Mouse (Mus musculus): ENCODE measurements around the gene Retnlg. TPM values are rescaled to one million over a fixed set of nuclear protein-coding genes. Genes with fewer than 3 reads are reported as not detected.

The Retnlg gene
- 1,186 to 1,217 TPM in 2 of 3 replicates, not detected in the other for total RNA-seq (2017)

DNA sequence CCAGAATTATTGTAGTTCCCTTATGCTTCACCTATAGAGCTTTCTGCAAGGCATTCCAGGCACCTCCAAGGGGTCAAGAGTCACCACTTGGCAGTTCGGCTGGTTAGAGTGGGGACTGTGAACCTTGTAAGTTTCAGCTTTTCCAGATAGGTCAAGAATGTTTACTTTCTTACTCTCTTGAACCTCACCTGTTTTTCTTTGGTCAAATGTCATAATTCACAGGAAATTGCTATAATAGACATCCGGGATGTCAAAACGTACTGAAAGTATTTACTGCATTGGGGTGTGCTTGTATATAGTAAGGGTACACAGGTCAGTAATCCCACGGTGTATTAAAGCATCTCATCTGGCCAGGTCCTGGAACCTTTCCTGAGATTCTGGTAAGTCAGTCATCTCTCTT is at the start of gene Retnlg:
TSS of gene Retnlg (plus strand) at position 301 of the 400 bp plus-strand sequence.
- no peak for ATAC-seq (replicated peaks; ENCODE audit: insufficient number of reproducible peaks, low FRiP score, low TSS enrichment, poor library complexity, severe bottlenecking)

DNA sequence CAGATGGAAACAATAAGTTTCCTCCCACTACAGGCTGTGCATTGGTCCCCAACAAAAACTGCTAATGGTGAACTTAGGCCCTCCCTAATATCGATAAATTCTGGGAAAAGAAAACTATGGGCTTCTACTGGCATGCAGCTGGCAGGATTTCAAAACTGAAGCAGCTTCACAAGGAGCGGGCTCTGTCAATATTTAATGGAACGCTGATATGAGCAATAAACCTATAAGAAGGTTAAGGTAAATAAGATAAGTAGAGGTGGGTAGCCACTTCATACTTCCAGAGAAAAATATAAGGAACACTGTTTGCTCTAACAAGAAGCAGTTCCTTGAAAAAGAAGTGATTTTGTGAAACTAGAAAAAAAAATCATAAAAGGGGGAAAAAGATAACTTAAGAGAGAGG is 45.9 kb upstream of the Retnlg start:
- ATAC-seq (replicated peaks; ENCODE audit: insufficient number of reproducible peaks, low FRiP score, low TSS enrichment, poor library complexity, severe bottlenecking) = no peak

DNA sequence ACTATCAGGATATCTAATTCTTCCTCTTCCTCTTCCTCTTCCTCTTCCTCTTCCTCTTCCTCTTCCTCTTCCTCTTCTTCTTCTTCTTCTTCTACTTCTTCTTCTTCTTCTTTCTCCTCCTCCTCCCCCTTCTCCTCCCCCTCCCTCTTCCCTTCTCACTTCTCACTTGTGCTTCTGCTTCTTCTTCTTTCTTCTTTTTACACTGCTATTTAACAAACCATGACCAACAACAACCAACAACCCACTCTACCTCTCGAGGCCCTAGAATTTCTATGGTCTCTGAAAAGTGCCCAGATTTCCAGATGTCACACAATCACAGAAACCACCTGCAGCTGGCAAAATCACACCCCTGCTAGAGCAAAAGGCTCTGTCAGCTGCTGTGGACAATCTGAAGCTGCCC is 44.8 kb upstream of the Retnlg start:
- no peak for ATAC-seq (replicated peaks; ENCODE audit: insufficient number of reproducible peaks, low FRiP score, low TSS enrichment, poor library complexity, severe bottlenecking)

DNA sequence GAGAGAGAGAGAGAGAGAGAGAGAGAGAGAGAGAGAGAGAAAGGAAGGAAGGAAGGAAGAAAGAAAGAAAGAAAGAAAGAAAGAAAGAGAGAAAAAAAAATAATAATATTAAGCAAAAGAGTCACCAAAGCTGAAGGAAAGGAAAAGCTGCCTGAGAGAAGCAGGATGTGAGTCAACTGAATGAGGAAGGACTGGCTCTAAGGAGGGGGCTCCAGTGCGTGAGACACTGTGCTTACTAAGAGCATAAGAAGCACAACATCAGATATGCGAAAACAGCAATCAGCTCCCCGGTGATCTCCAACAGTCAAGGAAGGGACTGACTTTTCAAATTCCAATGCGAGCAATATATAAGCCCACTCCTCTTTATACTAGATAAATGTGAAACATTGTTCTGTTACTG is 43.4 kb upstream of the Retnlg start:
- ATAC-seq (replicated peaks; ENCODE audit: insufficient number of reproducible peaks, low FRiP score, low TSS enrichment, poor library complexity, severe bottlenecking) = no peak

DNA sequence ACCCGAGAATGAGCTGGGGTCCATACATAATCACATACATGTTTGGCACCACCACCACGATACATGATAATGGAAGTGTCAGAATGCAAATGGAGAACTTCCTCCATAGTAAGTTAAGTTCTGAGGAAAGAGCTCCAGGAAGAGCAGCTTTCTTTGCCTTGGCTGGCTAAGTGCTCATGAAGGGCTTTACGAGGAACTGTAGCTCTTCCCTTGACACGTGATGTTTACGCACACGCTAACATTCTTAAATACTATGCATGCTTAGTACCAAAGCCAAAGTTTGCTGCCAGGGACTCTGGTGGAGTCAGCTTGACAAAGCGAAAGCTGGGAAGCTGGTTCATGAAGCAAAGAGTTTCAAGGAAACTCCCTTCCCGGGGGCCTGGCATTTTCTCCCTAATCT is 40.4 kb upstream of the Retnlg start:
- ATAC-seq (replicated peaks; ENCODE audit: insufficient number of reproducible peaks, low FRiP score, low TSS enrichment, poor library complexity, severe bottlenecking) = no peak

DNA sequence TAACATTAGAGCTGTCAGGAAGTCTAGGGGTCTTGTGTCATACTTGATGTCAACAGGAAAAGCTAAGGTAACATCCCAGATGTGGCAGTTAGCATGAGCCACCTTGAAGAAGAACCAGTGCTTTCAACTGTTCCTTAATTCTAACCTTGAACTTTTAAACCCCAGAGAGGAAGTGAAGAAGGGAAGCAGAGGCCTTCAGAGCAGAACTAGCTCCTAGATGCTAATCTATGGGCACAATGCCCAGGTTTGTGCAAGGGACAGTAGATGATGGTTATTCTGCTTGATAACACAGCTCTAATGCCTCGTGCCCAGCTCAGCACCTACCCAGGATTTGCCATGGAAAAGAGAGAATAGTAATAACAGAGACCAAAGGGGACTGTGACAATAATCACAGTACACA is 38.8 kb upstream of the Retnlg start:
- ATAC-seq (replicated peaks; ENCODE audit: insufficient number of reproducible peaks, low FRiP score, low TSS enrichment, poor library complexity, severe bottlenecking) = peak; percentile 75

DNA sequence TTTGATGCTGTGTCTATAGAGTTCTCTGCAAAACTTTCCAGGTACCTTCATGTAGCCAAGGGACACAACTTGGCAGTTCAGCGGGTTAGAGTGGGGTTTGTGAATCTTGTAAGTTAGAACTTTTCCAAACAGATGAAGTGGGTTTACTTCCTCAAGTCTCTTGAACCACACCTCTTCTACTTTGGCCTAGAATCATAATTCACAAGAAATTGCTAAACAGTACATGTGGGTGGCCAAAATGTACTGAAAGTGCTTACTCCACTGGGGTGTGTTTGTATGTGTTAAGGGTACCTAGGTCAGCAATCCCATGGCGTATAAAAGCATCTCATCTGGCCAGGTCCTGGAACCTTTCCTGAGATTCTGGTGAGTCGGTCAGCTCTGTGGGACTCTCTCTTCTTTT is 30.2 kb upstream of the Retnlg start, which contains the start of gene Retnla:
TSS of gene Retnla (plus strand) at position 286 of the 400 bp plus-strand sequence.
- no peak for ATAC-seq (replicated peaks; ENCODE audit: insufficient number of reproducible peaks, low FRiP score, low TSS enrichment, poor library complexity, severe bottlenecking)

DNA sequence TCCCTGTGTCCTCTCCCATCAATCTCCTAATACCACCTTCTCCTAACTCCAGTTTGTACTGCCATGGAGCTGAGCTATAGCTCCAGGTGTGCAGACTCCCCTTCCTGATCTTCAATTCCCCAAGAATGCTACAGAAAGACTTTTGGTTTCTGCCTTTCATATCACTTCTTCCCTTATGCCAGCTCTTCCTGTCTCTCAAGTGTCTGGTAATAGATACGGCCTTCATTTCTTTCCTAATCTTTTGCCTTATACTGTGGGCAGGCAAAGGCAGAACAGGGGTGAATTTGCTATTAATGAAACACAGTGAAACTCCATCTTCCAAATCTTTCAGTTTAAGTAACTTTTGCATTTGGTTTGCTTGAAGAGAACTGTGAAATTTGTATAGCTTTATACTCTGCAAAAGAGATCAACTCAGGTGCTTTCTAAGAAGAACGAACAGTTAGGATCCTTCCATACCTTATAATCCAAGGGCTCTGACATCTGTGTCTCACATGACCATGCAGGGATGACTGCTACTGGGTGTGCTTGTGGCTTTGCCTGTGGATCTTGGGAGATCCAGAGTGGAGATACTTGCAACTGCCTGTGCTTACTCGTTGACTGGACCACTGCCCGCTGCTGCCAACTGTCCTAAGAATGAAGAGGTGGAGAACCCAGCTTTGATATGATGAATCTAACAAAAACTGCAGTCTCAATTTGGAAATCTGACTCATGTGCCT is 28.6 kb upstream of the Retnlg start:
- ATAC-seq (replicated peaks; ENCODE audit: insufficient number of reproducible peaks, low FRiP score, low TSS enrichment, poor library complexity, severe bottlenecking) = no peak

DNA sequence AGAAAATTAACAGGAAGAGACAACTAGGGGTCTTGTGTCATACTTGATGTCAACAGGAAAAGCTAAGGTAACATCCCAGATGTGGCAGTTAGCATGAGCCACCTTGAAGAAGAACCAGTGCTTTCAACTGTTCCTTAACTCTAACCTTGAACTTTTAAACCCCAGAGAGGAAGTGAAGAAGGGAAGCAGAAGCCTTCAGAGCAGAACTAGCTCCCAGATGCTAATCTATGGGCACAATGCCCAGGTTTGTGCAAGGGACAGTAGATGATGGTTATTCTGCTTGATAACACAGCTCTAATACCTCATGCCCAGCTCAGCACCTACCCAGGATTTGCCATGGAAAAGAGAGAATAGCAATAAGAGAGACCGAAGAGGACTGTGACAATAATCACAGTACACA is 7.4 kb upstream of the Retnlg start:
- peak; percentile 59; the same call in 1 of the 2 replicates for ATAC-seq (replicated peaks; ENCODE audit: insufficient number of reproducible peaks, low FRiP score, low TSS enrichment, poor library complexity, severe bottlenecking)

DNA sequence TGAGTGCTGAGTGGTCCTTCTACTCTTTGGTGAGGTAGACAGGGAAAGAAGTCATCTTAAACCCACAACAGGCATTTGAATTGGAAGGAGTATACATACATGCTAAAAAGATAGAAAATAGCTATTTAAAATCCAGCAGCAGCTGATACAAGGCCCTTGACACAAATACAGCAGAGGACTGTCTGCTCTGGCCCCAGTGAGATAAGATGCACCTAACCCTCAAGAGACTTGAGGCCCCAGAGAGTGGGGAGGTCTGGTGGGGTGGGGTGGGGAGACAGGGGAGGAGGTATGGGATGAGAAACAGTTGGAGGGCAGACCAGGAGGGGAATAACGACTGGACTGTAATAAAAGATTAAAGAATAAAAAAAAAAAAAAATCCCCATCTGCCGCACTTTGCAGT is 4.7 kb upstream of the Retnlg start:
- no peak for ATAC-seq (replicated peaks; ENCODE audit: insufficient number of reproducible peaks, low FRiP score, low TSS enrichment, poor library complexity, severe bottlenecking)

DNA sequence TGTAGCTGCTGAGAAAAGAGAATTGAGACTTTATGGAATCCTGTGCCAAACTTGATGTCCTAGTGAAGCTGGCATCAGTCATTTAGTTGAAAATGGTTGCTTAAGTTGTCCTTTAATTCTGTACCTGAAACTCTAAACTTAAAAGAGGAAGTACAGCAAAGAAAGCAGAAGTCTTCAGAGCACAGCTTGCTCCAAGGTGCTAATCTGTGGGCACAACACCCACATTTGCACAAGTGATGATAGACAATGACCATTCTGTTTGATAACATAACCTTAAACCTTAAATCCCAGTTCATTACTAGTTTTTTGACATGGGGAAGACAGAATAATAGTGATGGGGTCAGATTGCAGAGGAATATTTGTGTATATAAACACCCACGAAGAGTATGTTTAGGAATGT is 3.8 kb upstream of the Retnlg start:
- ATAC-seq (replicated peaks; ENCODE audit: insufficient number of reproducible peaks, low FRiP score, low TSS enrichment, poor library complexity, severe bottlenecking) = no peak

DNA sequence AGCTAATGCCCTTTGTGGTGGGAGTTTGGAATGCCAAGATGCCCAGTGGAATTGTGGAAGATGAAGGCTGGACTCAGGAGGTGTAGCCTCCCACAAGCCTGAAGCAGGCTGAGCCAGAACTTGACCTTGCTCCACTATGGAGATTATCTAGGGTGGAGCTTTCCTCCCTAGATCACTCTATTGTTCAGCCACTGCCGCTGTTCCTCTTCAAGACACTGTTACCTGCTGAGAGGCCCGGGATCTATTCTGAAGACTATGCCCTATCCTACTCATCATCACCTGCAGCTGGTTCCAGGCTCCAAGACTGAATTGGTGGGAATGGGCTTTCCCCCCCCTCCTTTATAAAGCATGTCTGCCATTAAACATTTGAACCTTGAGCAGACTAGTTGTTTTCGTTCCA is 2.8 kb upstream of the Retnlg start:
- ATAC-seq (replicated peaks; ENCODE audit: insufficient number of reproducible peaks, low FRiP score, low TSS enrichment, poor library complexity, severe bottlenecking) = no peak

DNA sequence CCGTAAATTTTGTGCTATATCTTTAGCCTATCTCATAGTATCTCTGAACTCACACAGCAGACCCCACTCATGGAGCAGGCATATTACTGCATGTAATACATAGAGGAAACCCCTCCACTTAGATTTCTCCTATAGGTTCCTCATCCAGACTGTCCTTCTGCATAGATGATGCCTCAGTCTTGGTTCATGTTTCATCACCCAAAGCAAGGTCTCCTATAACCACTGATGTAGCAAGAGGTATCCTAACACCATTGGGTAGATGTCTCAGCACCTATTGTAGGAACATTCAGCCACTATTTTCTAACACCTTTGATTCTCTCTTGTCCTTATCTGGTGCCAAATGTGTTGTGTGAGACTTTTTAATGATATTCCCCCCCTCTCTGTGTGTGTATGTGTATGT is 667 bp upstream of the Retnlg start:
- ATAC-seq (replicated peaks; ENCODE audit: insufficient number of reproducible peaks, low FRiP score, low TSS enrichment, poor library complexity, severe bottlenecking) = no peak

DNA sequence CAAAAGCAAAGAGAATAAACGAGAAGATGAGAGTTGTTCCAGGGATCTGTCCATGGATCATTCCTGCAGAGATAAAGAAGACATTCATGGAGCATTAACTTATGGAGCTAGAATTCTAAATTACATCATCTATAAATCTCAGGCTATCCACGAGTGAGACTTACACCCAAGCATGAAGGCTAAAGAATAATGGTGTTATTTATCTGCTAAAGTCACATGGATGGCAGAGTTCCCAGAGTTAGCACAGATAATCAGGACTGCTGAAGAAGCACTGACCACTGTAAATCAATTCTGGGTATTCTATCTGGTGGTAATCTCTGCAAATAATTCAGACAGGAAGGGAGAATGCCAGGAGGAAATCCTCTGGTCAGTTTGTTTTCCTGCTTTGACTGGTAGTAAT is 18.3 kb downstream of the Retnlg start:
- no peak for ATAC-seq (replicated peaks; ENCODE audit: insufficient number of reproducible peaks, low FRiP score, low TSS enrichment, poor library complexity, severe bottlenecking)

DNA sequence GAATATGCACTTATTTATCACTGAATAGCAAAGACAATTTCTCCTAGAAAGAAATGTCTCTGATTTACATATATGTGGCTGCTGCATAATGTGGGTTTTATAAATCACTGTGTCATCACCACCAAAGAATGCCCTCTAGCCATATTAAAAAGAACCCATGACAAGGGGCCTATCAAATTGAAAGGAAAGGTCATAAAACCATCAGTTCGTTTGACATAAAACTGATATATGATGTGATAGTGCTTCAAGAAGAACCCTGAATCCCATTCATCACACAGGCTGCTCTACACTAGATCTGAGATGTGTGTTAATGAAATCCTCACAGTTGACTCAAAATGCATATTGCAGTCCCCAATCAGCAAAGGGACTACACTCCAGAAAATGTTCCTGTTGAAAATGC is 27.4 kb downstream of the Retnlg start:
- ATAC-seq (replicated peaks; ENCODE audit: insufficient number of reproducible peaks, low FRiP score, low TSS enrichment, poor library complexity, severe bottlenecking) = no peak

DNA sequence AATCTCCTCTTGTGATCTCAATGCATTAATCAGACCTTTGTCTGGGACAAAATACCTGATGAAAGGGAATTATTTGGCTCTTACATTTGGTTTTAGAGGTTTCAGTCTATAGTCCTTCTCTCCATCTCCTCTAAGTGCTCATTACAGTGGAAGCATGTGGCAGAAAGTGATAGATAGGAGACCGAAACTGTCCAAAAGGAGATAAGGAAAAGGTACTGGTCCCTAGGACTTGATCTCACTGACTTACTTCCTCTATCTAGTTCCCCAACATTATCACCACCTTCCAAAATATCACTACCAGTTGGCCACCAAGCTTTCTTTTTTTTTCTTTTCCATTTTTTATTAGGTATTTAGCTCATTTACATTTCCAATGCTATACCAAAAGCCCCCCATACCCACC is 38.8 kb downstream of the Retnlg start:
- no peak for ATAC-seq (replicated peaks; ENCODE audit: insufficient number of reproducible peaks, low FRiP score, low TSS enrichment, poor library complexity, severe bottlenecking)

DNA sequence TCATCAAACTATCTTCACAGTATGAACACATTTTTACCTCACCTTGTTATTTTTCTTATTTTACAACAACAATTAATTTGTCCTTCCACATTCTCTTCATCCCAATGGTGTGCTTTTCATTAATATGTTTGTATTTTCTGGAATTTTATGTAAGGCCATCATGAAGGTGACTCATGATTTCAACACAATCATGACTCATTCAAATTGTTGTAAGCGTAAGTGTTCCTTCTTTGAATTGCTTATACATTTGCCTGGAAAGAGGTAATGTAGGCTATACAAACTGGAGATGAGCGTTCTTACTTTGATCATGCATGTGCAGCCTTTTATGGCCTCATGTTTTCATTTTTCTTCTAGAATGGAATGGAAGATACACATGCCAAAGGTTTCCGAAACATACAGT is 40.8 kb downstream of the Retnlg start:
- no peak for ATAC-seq (replicated peaks; ENCODE audit: insufficient number of reproducible peaks, low FRiP score, low TSS enrichment, poor library complexity, severe bottlenecking)

DNA sequence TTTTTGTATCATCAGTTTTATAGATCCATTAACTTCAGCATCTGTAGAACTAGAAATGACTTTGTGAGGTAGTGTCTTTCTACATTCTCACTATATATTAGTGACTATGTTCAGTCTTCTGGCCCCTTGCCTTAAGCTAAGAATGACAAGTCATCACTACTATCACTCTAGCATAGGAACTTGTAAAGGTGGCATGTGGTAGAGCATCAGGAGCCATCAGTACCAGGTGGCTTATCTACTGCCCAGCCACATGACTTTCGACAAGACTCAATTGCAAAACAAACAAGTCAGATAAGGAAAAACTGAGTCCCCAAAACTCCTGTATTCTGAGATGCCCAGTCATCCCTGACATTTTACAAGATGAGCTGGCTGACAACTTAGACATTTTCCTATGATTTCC is 51.3 kb downstream of the Retnlg start:
- ATAC-seq (replicated peaks; ENCODE audit: insufficient number of reproducible peaks, low FRiP score, low TSS enrichment, poor library complexity, severe bottlenecking) = no peak
